Mouse (Mus musculus): ENCODE measurements around the gene Ccdc144b. TPM values are rescaled to one million over a fixed set of nuclear protein-coding genes. Genes with fewer than 3 reads are reported as not detected.

The Ccdc144b gene
- total RNA-seq, 1 experiment = not detected

GRCm38 (mm10) chr3:35986266-35986665 lies 67.1 kb downstream of the Ccdc144b start:
- no peak overlapping the region for H3K9ac ChIP-seq (ENCODE audit: insufficient read depth, low read depth, low read length, poor library complexity, severe bottlenecking)
- H3K4me1 ChIP-seq (ENCODE audit: control insufficient read depth in 2 of 2, insufficient read depth in 2 of 2, low read length in 2 of 2, poor library complexity in 1 of 2) = no peaks in the 10 kb centered on the region
- peaks cover 10% of the 10 kb centered on the region for H3K36me3 ChIP-seq (ENCODE audit: control insufficient read depth, insufficient read depth, low read length, poor library complexity, severe bottlenecking)
- DNase-seq (ENCODE audit: low read depth, low spot score) = no peak
- no peak overlapping the region for H3K27ac ChIP-seq (ENCODE audit: insufficient read depth, low read depth, low read length, poor library complexity, severe bottlenecking)
- in situ Hi-C loops (cut with MboI; ENCODE audit: low sequenced_read_pairs in 2 of 2, unreplicated experiment in 2 of 2) = no loop called here
- no peaks in the 10 kb centered on the region for H3K9me3 ChIP-seq (ENCODE audit: control insufficient read depth, insufficient read depth, low read depth, low read length)
- no peak for TF ChIP-seq ZC3H11A (IDR thresholded peaks at IDR 0.05; ENCODE audit: borderline replicate concordance, low read depth, low read length)
- TF ChIP-seq MAFK (IDR thresholded peaks at IDR 0.05; ENCODE audit: insufficient read depth, low read depth, low read length) = no peak
- no peak for TF ChIP-seq HCFC1 (IDR thresholded peaks at IDR 0.05; ENCODE audit: borderline replicate concordance, insufficient read depth, low read length)
- TF ChIP-seq CHD2 (IDR thresholded peaks at IDR 0.05; ENCODE audit: low read depth, low read length) = no peak
- TF ChIP-seq ZNF384 (IDR thresholded peaks at IDR 0.05; ENCODE audit: low read depth, low read length) = no peak
- no peak overlapping the region for H3K4me3 ChIP-seq (ENCODE audit: insufficient read depth in 1 of 2, low read depth in 1 of 2, low read length in 2 of 2, poor library complexity in 1 of 2, severe bottlenecking in 1 of 2)

GRCm38 (mm10) chr3:35973551-35973950 lies 79.8 kb downstream of the Ccdc144b start:
- in situ Hi-C loops (cut with MboI; ENCODE audit: low sequenced_read_pairs in 2 of 2, unreplicated experiment in 2 of 2) = loop anchor here in 1 of 2 experiments (10.0 kb wide), 2 partner anchors 171 to 279 kb away; no protein-coding TSS in a partner anchor
- Histone ChIP-seq H3K9me3 (ENCODE audit: control insufficient read depth, insufficient read depth, low read depth, low read length) (no peaks in the 10 kb centered on the region), H3K4me1 (ENCODE audit: control insufficient read depth in 2 of 2, insufficient read depth in 2 of 2, low read length in 2 of 2, poor library complexity in 1 of 2) (peaks cover 0 to 5% of the 10 kb centered on the region in 2 experiments; a peak in 1 of 4 replicates), H3K36me3 (ENCODE audit: control insufficient read depth, insufficient read depth, low read length, poor library complexity, severe bottlenecking) (peaks cover 17% of the 10 kb centered on the region; the same call in 1 of the 2 replicates), H3K9ac (ENCODE audit: insufficient read depth, low read depth, low read length, poor library complexity, severe bottlenecking) (no peak overlapping the region), H3K4me3 (ENCODE audit: insufficient read depth in 1 of 2, low read depth in 1 of 2, low read length in 2 of 2, poor library complexity in 1 of 2, severe bottlenecking in 1 of 2) (peak overlapping the region in 1 of 2 experiments; percentile 46; a peak in 2 of 4 replicates), H3K27ac (ENCODE audit: insufficient read depth, low read depth, low read length, poor library complexity, severe bottlenecking) (no peak overlapping the region)
- TF ChIP-seq CHD2 (IDR thresholded peaks at IDR 0.05; ENCODE audit: low read depth, low read length) = no peak
- TF ChIP-seq ZC3H11A (IDR thresholded peaks at IDR 0.05; ENCODE audit: borderline replicate concordance, low read depth, low read length) = peak; percentile 67; the same call in 1 of the 2 replicates
- TF ChIP-seq HCFC1 (IDR thresholded peaks at IDR 0.05; ENCODE audit: borderline replicate concordance, insufficient read depth, low read length) = no peak
- TF ChIP-seq MAFK (IDR thresholded peaks at IDR 0.05; ENCODE audit: insufficient read depth, low read depth, low read length) = no peak
- TF ChIP-seq ZNF384 (IDR thresholded peaks at IDR 0.05; ENCODE audit: low read depth, low read length) = no peak
- DNase-seq (ENCODE audit: low read depth, low spot score) = peak; percentile 71

- Histone ChIP-seq H3K4me3 (ENCODE audit: insufficient read depth in 1 of 2, low read depth in 1 of 2, low read length in 2 of 2, poor library complexity in 1 of 2, severe bottlenecking in 1 of 2) (no peak overlapping the region), H3K27ac (ENCODE audit: insufficient read depth, low read depth, low read length, poor library complexity, severe bottlenecking) (no peak overlapping the region), H3K9ac (ENCODE audit: insufficient read depth, low read depth, low read length, poor library complexity, severe bottlenecking) (no peak overlapping the region), H3K36me3 (ENCODE audit: control insufficient read depth, insufficient read depth, low read length, poor library complexity, severe bottlenecking) (peaks cover 15% of the 10 kb centered on the region; the same call in 1 of the 2 replicates), H3K4me1 (ENCODE audit: control insufficient read depth in 2 of 2, insufficient read depth in 2 of 2, low read length in 2 of 2, poor library complexity in 1 of 2) (peaks cover 0 to 5% of the 10 kb centered on the region in 2 experiments; a peak in 1 of 4 replicates), H3K9me3 (ENCODE audit: control insufficient read depth, insufficient read depth, low read depth, low read length) (no peaks in the 10 kb centered on the region)
- peak; percentile 34 for DNase-seq (ENCODE audit: low read depth, low spot score)
- in situ Hi-C loops (cut with MboI; ENCODE audit: low sequenced_read_pairs in 2 of 2, unreplicated experiment in 2 of 2) = loop anchor here in 1 of 2 experiments (10.0 kb wide), 2 partner anchors 172 to 278 kb away; no protein-coding TSS in a partner anchor
- TF ChIP-seq HCFC1 (IDR thresholded peaks at IDR 0.05; ENCODE audit: borderline replicate concordance, insufficient read depth, low read length) = no peak
- TF ChIP-seq ZC3H11A (IDR thresholded peaks at IDR 0.05; ENCODE audit: borderline replicate concordance, low read depth, low read length) = 0 out of 2 replicates have a peak, but pooled peaks have one; percentile 52
Observed at GRCm38 (mm10) chr3:35972985-35973384, 80.4 kb downstream of the Ccdc144b start.

GRCm38 (mm10) chr3:35971149-35971548 lies 82.2 kb downstream of the Ccdc144b start:
- H3K36me3 ChIP-seq (ENCODE audit: control insufficient read depth, insufficient read depth, low read length, poor library complexity, severe bottlenecking) = peaks cover 18% of the 10 kb centered on the region; the same call in 1 of the 2 replicates
- in situ Hi-C loops (cut with MboI; ENCODE audit: low sequenced_read_pairs in 2 of 2, unreplicated experiment in 2 of 2) = loop anchor here in 1 of 2 experiments (10.0 kb wide), 2 partner anchors 174 to 276 kb away; no protein-coding TSS in a partner anchor
- no peak for TF ChIP-seq CHD2 (IDR thresholded peaks at IDR 0.05; ENCODE audit: low read depth, low read length)
- TF ChIP-seq MAFK (IDR thresholded peaks at IDR 0.05; ENCODE audit: insufficient read depth, low read depth, low read length) = no peak
- no peak for TF ChIP-seq ZC3H11A (IDR thresholded peaks at IDR 0.05; ENCODE audit: borderline replicate concordance, low read depth, low read length)
- TF ChIP-seq HCFC1 (IDR thresholded peaks at IDR 0.05; ENCODE audit: borderline replicate concordance, insufficient read depth, low read length) = no peak
- TF ChIP-seq ZNF384 (IDR thresholded peaks at IDR 0.05; ENCODE audit: low read depth, low read length) = no peak
- H3K9ac ChIP-seq (ENCODE audit: insufficient read depth, low read depth, low read length, poor library complexity, severe bottlenecking) = no peak overlapping the region
- no peaks in the 10 kb centered on the region for H3K9me3 ChIP-seq (ENCODE audit: control insufficient read depth, insufficient read depth, low read depth, low read length)
- peaks cover 0 to 5% of the 10 kb centered on the region in 2 experiments; a peak in 1 of 4 replicates for H3K4me1 ChIP-seq (ENCODE audit: control insufficient read depth in 2 of 2, insufficient read depth in 2 of 2, low read length in 2 of 2, poor library complexity in 1 of 2)
- no peak overlapping the region for H3K4me3 ChIP-seq (ENCODE audit: insufficient read depth in 1 of 2, low read depth in 1 of 2, low read length in 2 of 2, poor library complexity in 1 of 2, severe bottlenecking in 1 of 2)
- no peak overlapping the region for H3K27ac ChIP-seq (ENCODE audit: insufficient read depth, low read depth, low read length, poor library complexity, severe bottlenecking)
- no peak for DNase-seq (ENCODE audit: low read depth, low spot score)
